Mouse (Mus musculus) embryonic facial prominence, embryonic 15.5 days (tissue): ENCODE data around the gene Hilpda. TPM values are rescaled to one million over a fixed set of nuclear protein-coding genes. Genes with fewer than 3 reads are reported as not detected.

Experiments used
- ATAC-seq: fragments of 200-750 bp; cut with Nextera tagmentation; 2 replicates; pipeline ENCODE4 v1.8.0; 2017; ENCODE audit warnings: low read depth, moderate TSS enrichment; ENCODE audit not compliant: insufficient number of reproducible peaks, low FRiP score, low TSS enrichment
- H3K27ac ChIP-seq: fragments of 300-500 bp; sonication (generic); replicated peaks from 2 replicates; pipeline ENCODE4 v1.5.1; 2015; ENCODE audit warnings: mild to moderate bottlenecking, inconsistent platforms
- H3K27me3 ChIP-seq: fragments of 300-500 bp; sonication (generic); 2 replicates; pipeline ENCODE4 v1.6.1; 2015; ENCODE audit warnings: inconsistent platforms
- H3K36me3 ChIP-seq: fragments of 300-500 bp; sonication (generic); 2 replicates; pipeline ENCODE4 v1.6.1; 2015; ENCODE audit warnings: mild to moderate bottlenecking, inconsistent platforms
- H3K4me1 ChIP-seq: fragments of 300-500 bp; sonication (generic); 2 replicates; pipeline ENCODE4 v1.6.1; 2015; ENCODE audit warnings: inconsistent platforms
- H3K4me2 ChIP-seq: fragments of 300-500 bp; sonication (generic); replicated peaks from 2 replicates; pipeline ENCODE4 v1.6.1; 2015; ENCODE audit warnings: mild to moderate bottlenecking, inconsistent platforms
- H3K4me3 ChIP-seq: fragments of 300-500 bp; sonication (generic); replicated peaks from 2 replicates; pipeline ENCODE4 v1.5.1; 2015; ENCODE audit warnings: mild to moderate bottlenecking, inconsistent platforms
- H3K9ac ChIP-seq: fragments of 300-500 bp; sonication (generic); 2 replicates; pipeline ENCODE4 v1.6.1; 2015; ENCODE audit warnings: inconsistent platforms
- H3K9me3 ChIP-seq: fragments of 300-500 bp; sonication (generic); replicated peaks from 2 replicates; pipeline ENCODE4 v1.6.1; 2016; ENCODE audit warnings: inconsistent platforms
- WGBS: fragments of 180-500 bp; shearing (Covaris S2); methylation state at CpG from one replicate; pipeline ENCODE4 v1.1.7; 2015; 5-methylcytosine and 5-hydroxymethylcytosine counted together
- polyA plus RNA-seq: library from polyadenylated mRNA; unstranded; fragments of >200 nt; fragmentation: Nextera tagmentation; extraction: Ambion mirVana; gene quantifications from 2 replicates; pipeline ENCODE4 v1.2.1, GENCODE M21; 2015

The Hilpda gene
- polyA plus RNA-seq, 1 experiment from 2014 or later, result 40.7 TPM

- H3K4me2 ChIP-seq, result no peak overlapping the region
- H3K4me3 ChIP-seq, result no peak overlapping the region
- H3K27ac ChIP-seq, result no peak overlapping the region
- ATAC-seq, result no peak
- H3K4me1 ChIP-seq, result 0 out of 2 replicates have a peak, but pooled peaks cover 4% of the 10 kb centered on the region
- 30% methylated on average over 8 of the region's 8 CpGs for WGBS
- no peaks in the 10 kb centered on the region for H3K9me3 ChIP-seq
- no peaks in the 10 kb centered on the region for H3K27me3 ChIP-seq
- no peak overlapping the region for H3K9ac ChIP-seq
- peaks cover 12% of the 10 kb centered on the region; the same call in 1 of the 2 replicates for H3K36me3 ChIP-seq
Measured at GRCm38 (mm10) chr6:29278513-29279267, 6.4 kb downstream of the Hilpda start.

- Histone ChIP-seq H3K27ac (no peak within 1 kb of the TSS), H3K4me3 (no peak within 1 kb of the TSS), H3K9ac (no peak within 1 kb of the TSS), H3K27me3 (no peaks in the 10 kb centered on the region), H3K4me1 (0 out of 2 replicates have a peak, but pooled peaks cover 4% of the 10 kb centered on the region), H3K36me3 (peaks cover 12% of the 10 kb centered on the region; the same call in 1 of the 2 replicates), H3K9me3 (no peaks in the 10 kb centered on the region), H3K4me2 (no peak within 1 kb of the TSS)
- no peak for ATAC-seq
- WGBS, result 80% methylated on average over 8 of the region's 8 CpGs
Measured at GRCm38 (mm10) chr6:29279293-29279692, 7.0 kb downstream of the Hilpda start, which contains the start of gene Fam71f2. Gene Fam71f2, plus strand, starts transcription at chr6:29279593.

- 33% methylated on average over 7 of the region's 7 CpGs for WGBS
- H3K9ac ChIP-seq, result no peak overlapping the region
- H3K9me3 ChIP-seq, result no peaks in the 10 kb centered on the region
Measured at GRCm38 (mm10) chr6:29280671-29281070, 8.4 kb downstream of the Hilpda start.

GRCm38 (mm10) chr6:29286870-29287269 lies 14.6 kb downstream of the Hilpda start:
- 62% methylated on average over 7 of the region's 7 CpGs for WGBS
- Histone ChIP-seq H3K27ac (no peak overlapping the region), H3K9ac (no peak overlapping the region), H3K36me3 (no peaks in the 10 kb centered on the region), H3K27me3 (no peaks in the 10 kb centered on the region), H3K9me3 (no peaks in the 10 kb centered on the region), H3K4me2 (no peak overlapping the region), H3K4me1 (no peaks in the 10 kb centered on the region), H3K4me3 (no peak overlapping the region)
- ATAC-seq, result no peak

More at GRCm38 (mm10) chr6:29280671-29281070, 8.4 kb downstream of the Hilpda start:
- Histone ChIP-seq H3K4me2 (no peak overlapping the region), H3K4me1 (no peaks in the 10 kb centered on the region), H3K4me3 (no peak overlapping the region), H3K27ac (no peak overlapping the region), H3K27me3 (no peaks in the 10 kb centered on the region), H3K36me3 (0 out of 2 replicates have a peak, but pooled peaks cover 2% of the 10 kb centered on the region)
- no peak for ATAC-seq

- H3K4me2 ChIP-seq, result no peak overlapping the region
- H3K9me3 ChIP-seq, result no peaks in the 10 kb centered on the region
- H3K4me1 ChIP-seq, result no peaks in the 10 kb centered on the region
- no peak for ATAC-seq
- H3K27ac ChIP-seq, result no peak overlapping the region
- H3K9ac ChIP-seq, result no peak overlapping the region
- H3K4me3 ChIP-seq, result no peak overlapping the region
- 35% methylated on average over 6 of the region's 6 CpGs for WGBS
- no peaks in the 10 kb centered on the region for H3K36me3 ChIP-seq
- H3K27me3 ChIP-seq, result no peaks in the 10 kb centered on the region
Measured at GRCm38 (mm10) chr6:29287481-29287880, 15.2 kb downstream of the Hilpda start.

- H3K27ac ChIP-seq, result no peak overlapping the region
- no peak overlapping the region for H3K4me3 ChIP-seq
- H3K4me1 ChIP-seq, result no peaks in the 10 kb centered on the region
- H3K9me3 ChIP-seq, result no peaks in the 10 kb centered on the region
- no peaks in the 10 kb centered on the region for H3K36me3 ChIP-seq
- H3K9ac ChIP-seq, result no peak overlapping the region
- H3K4me2 ChIP-seq, result no peak overlapping the region
- ATAC-seq, result no peak
- H3K27me3 ChIP-seq, result no peaks in the 10 kb centered on the region
- 72% methylated on average over 5 of the region's 5 CpGs for WGBS
Measured at GRCm38 (mm10) chr6:29287944-29288343, 15.7 kb downstream of the Hilpda start.

GRCm38 (mm10) chr6:29288651-29289050 lies 16.4 kb downstream of the Hilpda start:
- Histone ChIP-seq H3K4me2 (no peak overlapping the region), H3K27ac (no peak overlapping the region), H3K9me3 (no peaks in the 10 kb centered on the region), H3K4me1 (no peaks in the 10 kb centered on the region), H3K4me3 (no peak overlapping the region), H3K9ac (no peak overlapping the region), H3K36me3 (no peaks in the 10 kb centered on the region), H3K27me3 (no peaks in the 10 kb centered on the region)
- 66% methylated on average over 6 of the region's 6 CpGs for WGBS
- no peak for ATAC-seq

GRCm38 (mm10) chr6:29299112-29299511 lies 26.8 kb downstream of the Hilpda start:
- H3K4me2 ChIP-seq, result no peak overlapping the region
- no peaks in the 10 kb centered on the region for H3K27me3 ChIP-seq
- H3K4me3 ChIP-seq, result no peak overlapping the region
- H3K36me3 ChIP-seq, result no peaks in the 10 kb centered on the region
- no peak overlapping the region for H3K27ac ChIP-seq
- no peaks in the 10 kb centered on the region for H3K9me3 ChIP-seq
- no peaks in the 10 kb centered on the region for H3K4me1 ChIP-seq
- H3K9ac ChIP-seq, result no peak overlapping the region
- ATAC-seq, result no peak
- 41% methylated on average over 2 of the region's 2 CpGs for WGBS

- Histone ChIP-seq H3K9me3 (no peaks in the 10 kb centered on the region), H3K4me3 (no peak overlapping the region), H3K4me2 (no peak overlapping the region), H3K36me3 (no peaks in the 10 kb centered on the region), H3K4me1 (no peaks in the 10 kb centered on the region), H3K27ac (no peak overlapping the region), H3K9ac (no peak overlapping the region), H3K27me3 (no peaks in the 10 kb centered on the region)
- ATAC-seq, result no peak
Measured at GRCm38 (mm10) chr6:29303251-29303650, 31.0 kb downstream of the Hilpda start.

- 44% methylated on average over 5 of the region's 5 CpGs for WGBS
- ATAC-seq, result no peak
Measured at GRCm38 (mm10) chr6:29303726-29304125, 31.4 kb downstream of the Hilpda start.

GRCm38 (mm10) chr6:29305462-29305861 lies 33.2 kb downstream of the Hilpda start:
- Histone ChIP-seq H3K27ac (no peak overlapping the region), H3K36me3 (no peaks in the 10 kb centered on the region), H3K9ac (no peak overlapping the region), H3K4me1 (no peaks in the 10 kb centered on the region), H3K4me3 (no peak overlapping the region), H3K4me2 (no peak overlapping the region), H3K27me3 (no peaks in the 10 kb centered on the region), H3K9me3 (no peaks in the 10 kb centered on the region)
- 89% methylated on average over 4 of the region's 4 CpGs for WGBS
- ATAC-seq, result no peak

More at GRCm38 (mm10) chr6:29303726-29304125, 31.4 kb downstream of the Hilpda start:
- Histone ChIP-seq H3K9ac (no peak overlapping the region), H3K4me3 (no peak overlapping the region), H3K36me3 (no peaks in the 10 kb centered on the region), H3K27me3 (no peaks in the 10 kb centered on the region), H3K9me3 (no peaks in the 10 kb centered on the region), H3K4me1 (no peaks in the 10 kb centered on the region), H3K4me2 (no peak overlapping the region), H3K27ac (no peak overlapping the region)
